Comparison of ENCODE assay signal across 15 mouse cellular contexts in genomic region chr1:139049881-139050472, GRCm38 (mm10).
DNase-seq lines count a peak whose midpoint lies in the region; ATAC-seq and TF ChIP-seq lines count a peak whose summit lies in the region.
"Had no signal": no experiment of that assay in that cellular context is flagged by ENCODE, and none has a peak within 500 bp of the region (broad histone marks: within the 10 kb centered on the region; RNA-seq: fewer than 3 reads in every experiment).

No protein-coding gene starts in this region.

- H3K36me3 ChIP-seq in megakaryocyte, embryonic 14.5 days (replicated peaks; ENCODE audit: low read length), result peaks cover 13% of the 10 kb centered on the region
- H3K36me3 ChIP-seq in midbrain, embryonic 16.5 days (ENCODE audit: control insufficient read depth, insufficient read depth, low read length), result no peaks in the 10 kb centered on the region
- H3K36me3 ChIP-seq in lung, postnatal 0 days (ENCODE audit: insufficient read depth, low read length), result no peaks in the 10 kb centered on the region

- intact Hi-C loops in gastrocnemius, postnatal 36 days (cut with DNase I), result no loop called here

- peaks cover 37% of the 10 kb centered on the region for H3K4me1 ChIP-seq in megakaryocyte, embryonic 14.5 days
- H3K4me1 ChIP-seq in midbrain, embryonic 16.5 days (ENCODE audit: control insufficient read depth, insufficient read depth, low read length), result peaks cover 4% of the 10 kb centered on the region; the same call in 1 of the 2 replicates
- no peaks in the 10 kb centered on the region for H3K4me1 ChIP-seq in lung, postnatal 0 days (ENCODE audit: insufficient read depth, low read depth, low read length)

- TF ChIP-seq CTCF in lung, postnatal 0 days (IDR thresholded peaks at IDR 0.05), result no peak

- H3K4me3 ChIP-seq in megakaryocyte, embryonic 14.5 days (replicated peaks), result peak overlapping the region; percentile 77
- H3K4me3 ChIP-seq in midbrain, embryonic 16.5 days (ENCODE audit: low read depth, low read length), result no peak overlapping the region
- no peak overlapping the region for H3K4me3 ChIP-seq in lung, postnatal 0 days (ENCODE audit: low read depth, low read length)
- H3K4me3 ChIP-seq: lung, embryonic 15.5 days had no signal

- WGBS in midbrain, embryonic 16.5 days, result 66% methylated on average over 11 of the region's 11 CpGs
- 66% methylated on average over 11 of the region's 11 CpGs for WGBS in lung, postnatal 0 days

- H3K9ac ChIP-seq in midbrain, embryonic 16.5 days (ENCODE audit: low read depth, low read length), result no peak overlapping the region
- no peak overlapping the region for H3K9ac ChIP-seq in lung, postnatal 0 days (replicated peaks; ENCODE audit: low read depth)
- H3K9ac ChIP-seq: lung, embryonic 15.5 days had no signal

- no peak overlapping the region for H3K4me2 ChIP-seq in midbrain, embryonic 16.5 days (ENCODE audit: low read length)
- H3K4me2 ChIP-seq in lung, postnatal 0 days (replicated peaks; ENCODE audit: low read depth, low read length), result no peak overlapping the region
- H3K4me2 ChIP-seq: lung, embryonic 15.5 days had no signal

- no peak for ATAC-seq in megakaryocyte, adult 5-6 weeks (ENCODE audit: poor library complexity, severe bottlenecking)
- peak; percentile 48; the same call in 1 of the 2 replicates for ATAC-seq in midbrain, embryonic 16.5 days
- no peak for ATAC-seq in lung, postnatal 0 days

- 0 out of 2 replicates have a peak overlapping the region, but pooled peaks have one; percentile 13 for H3K27ac ChIP-seq in midbrain, embryonic 16.5 days (ENCODE audit: low read length)
- no peak overlapping the region for H3K27ac ChIP-seq in lung, postnatal 0 days (ENCODE audit: low read length)
- H3K27ac ChIP-seq: lung, embryonic 15.5 days had no signal

- H3K9me3 ChIP-seq in megakaryocyte, embryonic 14.5 days, result no peaks in the 10 kb centered on the region
- H3K9me3 ChIP-seq in midbrain, embryonic 16.5 days (replicated peaks; ENCODE audit: control insufficient read depth, low read length, poor library complexity, severe bottlenecking), result no peaks in the 10 kb centered on the region
- H3K9me3 ChIP-seq in lung, postnatal 0 days (ENCODE audit: low read length), result no peaks in the 10 kb centered on the region
- H3K9me3 ChIP-seq: lung, embryonic 15.5 days had no signal

- no peak for TF ChIP-seq EP300 in lung, postnatal 0 days (IDR thresholded peaks at IDR 0.05)

- H3K27me3 ChIP-seq in megakaryocyte, embryonic 14.5 days (replicated peaks), result no peaks in the 10 kb centered on the region
- no peaks in the 10 kb centered on the region for H3K27me3 ChIP-seq in midbrain, embryonic 16.5 days (ENCODE audit: control insufficient read depth, insufficient read depth, low read depth, low read length)
- no peaks in the 10 kb centered on the region for H3K27me3 ChIP-seq in lung, postnatal 0 days (replicated peaks; ENCODE audit: insufficient read depth, low read length)
- H3K27me3 ChIP-seq: CH12.LX; lung, embryonic 15.5 days had no signal

- peak; percentile 43 for DNase-seq in cerebellum, adult 11-12 months
- peak; percentile 66 to 80 for DNase-seq in cerebellum, postnatal 25 days
- no peak for DNase-seq in layer of hippocampus, adult 9-11 months
- DNase-seq in gastrocnemius, postnatal 36 days, result no peak
- no peak for DNase-seq in lung, postnatal 0 days (ENCODE audit: low spot score)
- DNase-seq: adrenal gland, postnatal 14 days; heart, postnatal 36 days; kidney, adult 9 months; spleen, adult 18-20 months; thymus, adult 18-20 months had no signal

Comparison
In these comparisons a context has a peak if more than half of its experiments do, and no peak if none do; other contexts are left out.
1. DNase-seq: peak in cerebellum, adult 11-12 months (single experiment) and cerebellum, postnatal 25 days (2 of 2); none in layer of hippocampus, adult 9-11 months (single experiment), gastrocnemius, postnatal 36 days (0 of 2) and lung, postnatal 0 days (single experiment).